Mouse (Mus musculus) urinary bladder, adult 18-20 months (tissue): ENCODE data around the gene Caap1.
A peak's percentile ranks its signal among the peaks of the same experiment; 100 is the strongest.

ENCODE experiments used
- DNase-seq, 2 experiments: peaks; one replicate each; pipeline ENCODE4 v3.0.0; 2022; ENCODE audit warnings: low spot score in 2 of 2, mixed read lengths in 2 of 2

Caap1 gene

GRCm38 (mm10) chr4:94556265-94557054 is at the start of gene Caap1, which contains the start of gene Gm10306:
Gene Caap1, minus strand, starts transcription at chr4:94556796.
Gene Gm10306, plus strand, starts transcription at chr4:94556546.
- DNase-seq, result peak; percentile 85 to 90

- no peak for DNase-seq
Observed at GRCm38 (mm10) chr4:94605591-94605990, 49.0 kb upstream of the Caap1 start.

GRCm38 (mm10) chr4:94604452-94605019 is 47.9 kb upstream of the Caap1 start:
- DNase-seq, result no peak

DNA sequence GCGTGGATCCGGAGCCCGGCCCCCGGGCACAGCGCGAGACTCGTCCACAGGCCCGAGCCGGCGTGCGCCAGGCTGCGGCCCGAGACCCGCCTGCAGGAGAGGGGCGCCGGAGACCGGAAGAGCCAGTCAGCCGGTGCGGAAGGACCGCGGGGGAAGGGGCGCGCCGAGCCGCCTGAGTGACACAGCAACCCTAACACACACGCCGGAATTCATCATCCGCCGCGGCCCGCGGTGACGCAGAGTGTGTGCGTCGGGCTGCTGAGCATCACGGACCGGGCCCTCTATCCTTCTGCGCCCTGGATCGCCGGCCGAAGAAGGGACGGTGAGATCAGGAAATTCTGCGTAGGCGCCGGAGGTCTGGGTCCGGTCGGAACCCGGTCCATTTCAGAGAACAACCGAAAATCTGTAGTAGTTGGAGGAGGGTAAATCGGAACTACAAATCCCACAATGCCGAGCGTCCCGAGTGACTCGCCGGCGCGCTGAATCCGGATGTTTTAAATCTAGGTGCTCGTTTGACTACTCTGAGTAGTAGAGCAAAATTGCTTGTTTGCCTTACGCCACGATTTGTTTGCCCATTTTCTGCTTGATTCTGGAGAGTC is 46.5 kb upstream of the Caap1 start, which contains the start of gene Plaa:
TSS of gene Plaa (minus strand) at position 214 of the 599 bp plus-strand sequence.
- DNase-seq, result peak; percentile 88 to 91

DNA sequence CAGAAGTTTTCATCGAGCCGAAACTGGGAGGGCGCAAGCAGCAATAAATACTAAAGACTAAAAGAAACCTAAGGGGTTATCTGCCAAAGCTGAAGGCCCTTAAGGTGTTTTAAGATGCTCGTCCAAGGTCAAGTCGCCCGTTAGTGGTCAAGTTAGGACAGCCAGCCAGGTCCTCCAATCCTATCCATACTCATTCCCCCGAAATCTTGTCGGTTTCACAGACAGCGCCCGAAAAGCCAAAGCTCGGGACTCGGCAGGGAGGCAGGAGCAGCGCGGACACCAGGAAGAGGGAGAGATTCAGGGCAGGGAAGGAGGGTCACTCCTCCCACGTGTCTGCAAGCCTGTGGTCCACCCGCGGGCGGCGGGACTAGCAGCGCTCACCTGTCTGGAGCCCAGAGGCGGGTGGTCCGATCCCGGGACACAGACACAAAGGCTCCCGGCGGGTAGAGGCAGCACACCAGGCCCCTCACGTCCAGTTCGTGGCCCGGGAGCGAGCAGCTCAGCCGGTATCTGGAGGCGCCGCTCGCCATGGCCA is 46.0 kb upstream of the Caap1 start:
- DNase-seq, result no peak

DNA sequence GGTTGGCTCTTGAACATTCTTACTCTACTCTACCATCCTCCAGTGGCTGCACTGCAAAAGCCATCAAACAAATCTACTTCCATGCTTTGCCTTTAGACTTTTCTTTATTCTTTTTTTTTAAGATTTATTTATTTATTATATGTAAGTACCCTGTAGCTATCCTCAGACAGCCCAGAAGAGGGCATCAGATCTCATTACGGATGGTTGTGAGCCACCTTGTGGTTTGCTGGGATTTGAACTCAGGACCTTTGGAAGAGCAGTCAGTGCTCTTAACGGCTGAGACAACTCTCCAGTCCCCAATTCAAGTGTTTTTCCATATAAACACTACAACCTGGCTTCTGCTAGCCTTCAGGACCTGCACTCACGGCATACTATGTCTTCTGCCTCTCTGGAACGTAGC is 44.8 kb upstream of the Caap1 start:
- no peak for DNase-seq

GRCm38 (mm10) chr4:94592709-94593108 is 36.1 kb upstream of the Caap1 start:
- no peak for DNase-seq

DNA sequence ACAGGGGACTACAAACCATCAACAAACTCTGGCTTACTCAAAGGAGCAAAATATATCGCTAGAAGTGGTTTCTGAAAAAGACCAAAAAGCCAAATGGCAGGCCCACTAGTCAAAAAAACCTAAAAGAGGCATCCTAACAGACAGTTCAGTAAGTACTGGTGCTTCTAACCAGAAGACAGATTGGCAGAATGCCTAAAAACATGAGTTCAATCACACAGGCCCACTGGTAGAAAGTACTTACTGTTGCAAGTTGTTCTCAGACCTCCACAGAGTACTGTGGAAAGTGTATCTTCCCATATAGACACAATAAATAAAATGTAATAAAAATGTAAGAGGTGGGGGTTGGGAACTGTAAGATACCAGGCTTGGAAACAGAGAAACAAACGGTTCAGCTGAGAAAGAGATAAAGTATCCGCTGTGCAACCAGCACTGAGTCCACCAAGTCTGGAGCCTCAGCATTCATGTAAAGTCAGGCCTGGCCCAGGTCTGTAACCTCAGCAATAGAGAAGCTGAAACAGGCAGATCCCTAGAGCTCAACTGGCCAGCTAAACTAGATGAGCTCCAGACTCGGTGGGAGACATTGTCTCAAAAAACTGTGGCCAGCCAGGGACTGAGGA is 35.3 kb upstream of the Caap1 start:
- no peak for DNase-seq

GRCm38 (mm10) chr4:94572677-94573076 is 16.1 kb upstream of the Caap1 start:
- DNase-seq, result no peak

- DNase-seq, result no peak
Observed at GRCm38 (mm10) chr4:94564297-94564696, 7.7 kb upstream of the Caap1 start.

DNA sequence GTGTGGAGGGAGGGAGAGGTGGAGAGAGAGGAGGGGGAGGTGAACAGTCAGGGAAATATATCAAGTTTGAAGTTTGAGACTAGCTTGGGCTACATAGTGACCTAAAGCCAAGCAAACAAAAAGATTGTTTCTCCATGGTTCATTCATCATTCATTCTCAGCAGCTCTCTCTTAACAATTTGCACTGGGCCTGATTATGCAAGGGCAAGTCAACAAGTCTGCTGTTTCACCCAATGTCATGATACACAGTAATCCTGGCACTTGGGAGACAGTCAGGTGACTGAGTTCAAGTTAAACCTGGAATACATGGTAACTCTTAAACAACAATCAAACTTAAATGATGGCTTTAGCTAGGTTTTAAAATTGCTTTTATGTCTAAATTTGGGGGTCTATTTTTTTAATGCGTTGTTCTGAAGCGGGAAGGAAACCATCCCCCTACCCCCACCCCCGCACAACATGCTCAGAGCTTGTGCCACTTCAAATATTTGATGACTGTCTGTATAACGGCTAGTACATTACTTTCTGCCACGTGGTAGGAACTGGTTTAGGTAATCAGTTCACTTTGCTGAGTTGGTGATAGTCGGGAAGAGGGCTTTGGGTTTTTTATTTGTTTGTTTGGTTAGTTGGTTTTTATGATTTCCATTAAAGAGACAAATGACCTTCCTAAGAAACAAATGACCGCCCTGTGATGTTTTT is 5.5 kb upstream of the Caap1 start:
- DNase-seq, result no peak

DNA sequence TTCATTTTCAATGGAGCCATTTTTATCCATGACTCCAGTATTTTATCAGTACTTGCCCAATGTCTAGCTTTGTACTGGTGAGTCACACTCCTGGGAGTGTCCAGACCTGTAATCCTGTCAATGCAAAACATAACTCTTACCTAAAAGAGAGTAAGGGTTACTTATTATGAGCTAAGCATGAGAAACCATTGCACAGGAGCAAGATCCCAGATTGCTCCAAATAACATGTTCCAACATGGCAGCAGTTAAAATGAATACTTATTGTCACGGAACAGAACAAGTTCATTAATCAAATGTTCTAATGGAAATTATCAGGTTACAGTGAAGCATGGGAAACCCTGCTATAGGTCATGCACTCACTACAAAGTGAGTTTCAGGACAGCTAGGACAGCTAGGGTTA is 3.7 kb upstream of the Caap1 start:
- DNase-seq, result no peak

DNA sequence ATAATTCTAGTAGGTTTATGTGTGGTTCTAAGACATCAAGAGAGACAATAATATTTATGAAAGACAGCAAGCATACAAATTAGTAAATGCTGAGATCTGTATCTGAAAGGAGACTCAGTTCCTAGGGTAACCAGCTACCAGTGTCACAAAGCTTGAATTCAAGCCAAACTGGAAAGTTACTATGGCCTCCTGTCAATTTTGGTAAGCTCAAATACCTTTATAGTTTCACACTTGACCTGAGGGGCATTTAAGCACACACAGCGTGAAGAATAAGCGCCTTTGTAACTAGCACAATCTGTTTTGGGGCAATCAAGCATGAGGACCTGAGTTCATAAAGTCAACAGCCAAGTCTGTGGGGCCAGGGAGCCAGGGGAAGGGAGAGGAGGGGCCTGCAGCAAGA is 2.7 kb upstream of the Caap1 start:
- no peak for DNase-seq

DNA sequence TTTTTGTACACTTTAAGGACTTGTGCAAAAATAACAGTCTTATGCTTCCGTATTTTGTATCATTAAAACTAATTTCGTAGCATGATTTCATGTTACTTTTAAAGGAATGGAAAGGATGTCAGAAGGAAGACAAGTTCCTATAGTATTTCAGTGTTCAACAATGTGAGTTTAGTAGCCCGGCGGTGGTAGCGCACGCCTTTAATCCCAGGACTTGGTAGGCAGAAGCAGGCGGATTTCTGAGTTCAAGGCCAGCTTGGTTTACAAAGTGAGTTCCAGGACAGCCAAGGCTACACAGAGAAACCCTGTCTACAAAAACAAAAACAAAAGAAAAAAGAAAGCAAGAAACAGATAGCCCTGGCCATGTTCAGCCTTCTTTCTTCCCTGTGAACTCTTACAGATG is 549 bp upstream of the Caap1 start:
- DNase-seq, result no peak

DNA sequence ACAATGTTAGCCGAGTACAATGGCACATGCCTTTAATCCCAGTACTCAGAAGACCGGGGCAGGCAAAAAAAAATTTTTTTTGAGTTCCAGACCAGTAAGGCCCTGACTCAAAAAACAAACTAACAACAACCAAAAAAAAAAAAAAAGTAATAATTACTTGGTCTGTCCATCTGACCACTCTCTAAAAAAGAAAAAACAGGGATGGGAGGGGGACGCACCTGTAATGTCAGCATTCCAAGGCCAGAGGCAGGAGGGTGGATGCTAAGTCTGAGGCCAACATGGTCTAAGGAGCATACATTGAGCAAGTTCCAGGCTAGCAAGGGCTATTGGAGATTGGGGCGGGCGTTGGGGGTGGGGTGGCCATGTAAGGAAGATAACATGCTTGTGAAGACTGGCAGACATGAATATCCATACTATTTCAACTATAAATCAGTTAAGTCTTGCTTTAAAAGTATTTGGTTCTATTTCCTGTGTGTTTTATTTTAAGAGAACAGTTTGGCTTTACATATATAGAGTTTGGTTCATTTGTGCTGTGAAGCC is 1.6 kb downstream of the Caap1 start:
- no peak for DNase-seq

- DNase-seq, result no peak
Observed at GRCm38 (mm10) chr4:94544321-94544720, 12.3 kb downstream of the Caap1 start.

DNA sequence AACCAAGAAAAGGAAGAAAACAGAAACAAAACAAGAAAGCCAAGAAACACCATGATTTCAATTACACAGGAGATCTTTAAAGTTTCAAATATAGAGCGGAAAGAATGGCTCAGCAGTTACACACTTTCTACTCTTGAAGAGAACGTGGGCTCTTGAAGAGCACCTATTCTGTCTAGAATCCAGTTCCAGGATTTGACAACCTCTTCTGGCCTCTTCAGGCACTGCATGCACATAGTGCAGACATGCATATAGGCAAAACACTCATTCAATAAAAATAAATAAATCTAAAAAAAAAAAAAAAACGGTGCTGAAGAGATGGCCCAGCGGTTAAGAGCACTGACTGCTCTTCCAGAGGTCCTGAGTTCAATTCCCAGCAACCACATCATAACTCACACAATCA is 13.6 kb downstream of the Caap1 start:
- no peak for DNase-seq

GRCm38 (mm10) chr4:94533205-94533604 is 23.4 kb downstream of the Caap1 start:
- DNase-seq, result no peak

GRCm38 (mm10) chr4:94529448-94529847 is 27.1 kb downstream of the Caap1 start:
- DNase-seq, result no peak

DNA sequence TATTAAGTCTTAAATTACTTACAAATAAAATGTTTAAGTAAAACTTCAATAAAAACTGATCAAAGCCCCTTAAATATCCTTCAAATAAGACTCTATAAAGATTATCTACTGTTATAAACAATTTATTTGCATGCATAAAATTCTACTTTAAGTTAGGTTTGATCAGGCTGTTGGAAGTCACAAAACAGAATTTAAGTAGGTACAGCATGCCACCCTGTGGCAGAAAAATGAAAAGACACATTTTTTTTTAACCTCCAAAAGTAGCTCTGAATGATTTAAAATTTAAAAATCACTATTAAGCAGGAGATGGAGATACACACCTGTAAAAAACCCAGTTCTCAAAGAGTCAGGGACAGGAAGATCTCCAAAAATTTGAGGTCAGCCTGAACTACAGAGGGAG is 33.3 kb downstream of the Caap1 start:
- DNase-seq, result no peak

DNA sequence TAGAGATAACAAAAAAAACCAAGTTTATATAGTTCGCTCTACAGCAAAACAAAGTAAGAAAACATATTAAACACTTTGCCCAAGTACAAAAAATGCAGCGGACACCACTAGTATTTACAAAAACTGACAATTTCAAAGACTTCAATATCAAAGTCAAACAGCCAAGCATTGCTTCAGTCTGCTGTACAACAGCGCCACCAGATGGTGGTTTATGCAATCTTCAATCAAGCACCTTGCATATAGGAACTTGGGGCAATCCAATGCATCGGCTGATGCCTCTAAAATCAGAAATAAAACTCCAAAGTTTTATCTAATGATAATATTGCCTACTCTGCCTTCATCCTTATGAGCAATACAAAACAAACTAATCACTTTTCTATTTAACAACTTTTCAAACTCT is 39.0 kb downstream of the Caap1 start:
- no peak for DNase-seq
